Comparison of ENCODE assay signal across 18 mouse cellular contexts in the genomic region with DNA sequence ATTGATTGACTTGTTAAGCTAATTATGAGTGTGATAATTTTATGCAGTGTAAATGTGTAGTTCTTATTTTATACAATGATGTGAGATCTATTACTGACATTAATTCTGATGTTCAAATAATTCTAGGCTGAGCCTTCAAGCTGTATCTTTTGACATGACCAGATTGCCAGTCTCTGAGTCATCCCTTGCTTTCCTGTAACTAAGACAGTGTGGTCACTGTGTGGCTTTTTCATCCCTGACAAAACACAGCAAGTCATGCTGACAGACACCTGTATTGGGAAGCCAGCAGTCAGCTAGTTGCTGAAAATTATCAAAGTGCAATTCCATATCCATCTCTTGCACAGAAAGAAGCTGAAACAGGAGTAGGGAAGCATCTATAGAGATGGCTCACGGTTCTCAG. TPM values are rescaled to one million over a fixed set of nuclear protein-coding genes. Genes with fewer than 3 reads are reported as not detected.
DNase-seq lines count a peak whose midpoint lies in the region.
"Had no signal": no experiment of that assay in that cellular context is flagged by ENCODE, and none has a peak within 500 bp of the region (broad histone marks: within the 10 kb centered on the region; RNA-seq: fewer than 3 reads in every experiment).

No protein-coding gene starts in this region.

- peak; percentile 52 for DNase-seq in heart, adult 11 months
- no peak for DNase-seq in heart, postnatal 36 days
- peak; percentile 82 for DNase-seq in 416B (ENCODE audit: low read depth)
- DNase-seq in Muller cell, postnatal 12 days (ENCODE audit: inconsistent ontology term) = peak; percentile 31
- DNase-seq in adrenal gland, postnatal 4 days (ENCODE audit: low spot score in 2 of 2) = no peak
- no peak for DNase-seq in layer of hippocampus, postnatal 36 days
- no peak for DNase-seq in lung, adult 18-20 months
- DNase-seq: adrenal gland, adult 8-10 months; adrenal gland, postnatal 14 days; adrenal gland, postnatal 36 days; cerebellum, adult 11 months; cerebellum, adult 18-20 months; cerebellum, adult 8-10 months; cerebellum, adult 9-11 months; cerebellum, postnatal 14 days; cerebellum, postnatal 36 days; embryo, embryonic 11 days; forebrain, postnatal 0 days had no signal

- intact Hi-C loops in heart, postnatal 36 days (cut with DNase I) = no loop called here

RNA-seq across cellular contexts. Expression of gene Eepd1, which starts 54.4 kb away (rescaled TPM):
- 10 to 100 TPM; 16.2 to 21.0 TPM for total RNA-seq in heart, postnatal 36 days (2021)
- 10 to 100 TPM; 41.6 to 49.1 TPM for total RNA-seq in adrenal gland, postnatal 4 days (2021)
- total RNA-seq in layer of hippocampus, postnatal 36 days (2021) = 10 to 100 TPM; 14.5 to 18.0 TPM

Comparison
In these comparisons a context has a peak if more than half of its experiments do, and no peak if none do; other contexts are left out.
1. DNase-seq: peak in heart, adult 11 months (single experiment), 416B (single experiment) and Muller cell, postnatal 12 days (single experiment); none in heart, postnatal 36 days (0 of 2), adrenal gland, postnatal 4 days (0 of 2), layer of hippocampus, postnatal 36 days (0 of 2) and lung, adult 18-20 months (0 of 2).